Mouse (Mus musculus): ENCODE data around the gene Col23a1. TPM values are rescaled to one million over a fixed set of nuclear protein-coding genes. Genes with fewer than 3 reads are reported as not detected.

The Col23a1 gene
- polyA plus RNA-seq, 1 experiment: 5.3 TPM

DNA sequence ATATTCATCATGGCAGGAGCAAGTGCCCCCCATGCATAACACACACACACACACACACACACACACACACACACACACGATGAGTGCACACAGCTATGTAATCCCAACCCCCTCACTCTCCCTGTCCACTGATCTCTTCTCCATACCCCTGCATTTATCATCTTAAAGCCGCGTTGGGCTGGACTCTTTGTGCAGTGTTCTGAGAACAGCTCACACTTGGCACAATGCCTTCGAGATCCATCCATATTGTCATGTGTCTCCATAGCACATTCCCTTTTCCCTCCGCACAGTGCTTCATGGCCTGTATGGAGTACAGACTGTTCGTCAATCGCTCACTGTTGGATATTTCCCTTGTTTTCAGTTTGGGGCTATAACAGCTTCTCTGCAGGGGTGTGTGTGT lies 154.9 kb downstream of the Col23a1 start:
- DNase-seq: no peak
- 58% methylated on average over 7 of the region's 7 CpGs for WGBS
- TF ChIP-seq CTCF (IDR thresholded peaks at IDR 0.05; ENCODE audit: borderline replicate concordance, insufficient read depth, low read depth, low read length) (no peak), POLR2A (IDR thresholded peaks at IDR 0.05; ENCODE audit: borderline replicate concordance, insufficient read depth, low read length) (no peak)
- no peak overlapping the region for H3K27ac ChIP-seq (ENCODE audit: insufficient read depth, low read length)
- no peaks in the 10 kb centered on the region for H3K4me1 ChIP-seq (ENCODE audit: control insufficient read depth, insufficient read depth, low read length)
- no peak overlapping the region for H3K4me3 ChIP-seq (replicated peaks; ENCODE audit: insufficient read depth, low read depth, low read length)
- no peaks in the 10 kb centered on the region for H3K27me3 ChIP-seq (ENCODE audit: control insufficient read depth, insufficient read depth, low read length)

DNA sequence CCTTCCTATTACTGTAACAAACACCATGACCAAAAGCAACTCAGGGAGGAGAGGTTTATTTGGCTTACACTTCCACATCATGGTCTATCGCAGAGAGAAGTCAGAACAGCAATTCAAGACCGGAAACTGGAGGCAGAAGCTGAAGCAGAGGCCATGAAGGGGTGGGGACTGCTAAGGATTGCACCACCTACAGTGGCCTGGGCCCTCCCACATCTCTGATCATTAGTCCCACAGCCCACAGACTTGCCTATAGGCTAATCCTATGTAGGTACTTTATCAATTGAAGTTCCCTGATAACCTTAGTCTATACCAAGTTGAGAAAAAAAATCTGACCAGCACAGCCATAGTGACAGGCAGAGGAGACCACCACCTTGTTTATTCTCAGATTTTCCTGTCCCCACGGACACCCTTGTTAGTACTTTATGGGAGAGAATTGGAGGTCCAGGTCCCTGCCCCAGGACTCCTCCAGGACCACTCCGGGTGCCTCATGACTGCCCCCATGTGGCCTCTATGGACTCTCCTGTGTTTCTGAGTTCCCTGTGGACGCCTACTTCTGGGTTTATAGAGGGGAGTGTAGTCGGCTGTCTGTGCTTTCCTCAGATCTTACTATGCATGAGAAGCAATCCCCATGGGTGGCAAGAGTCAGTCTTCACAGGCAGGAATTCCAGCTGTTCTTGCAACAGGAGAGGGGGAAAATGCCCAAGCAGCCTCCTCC lies 157.1 kb downstream of the Col23a1 start:
- Histone ChIP-seq H3K4me1 (ENCODE audit: control insufficient read depth, insufficient read depth, low read length) (no peaks in the 10 kb centered on the region), H3K4me3 (replicated peaks; ENCODE audit: insufficient read depth, low read depth, low read length) (no peak overlapping the region), H3K27ac (ENCODE audit: insufficient read depth, low read length) (no peak overlapping the region), H3K27me3 (ENCODE audit: control insufficient read depth, insufficient read depth, low read length) (no peaks in the 10 kb centered on the region)
- 56% methylated on average over 6 of the region's 6 CpGs for WGBS
- DNase-seq: peak; percentile 21 to 40
- TF ChIP-seq CTCF (IDR thresholded peaks at IDR 0.05; ENCODE audit: borderline replicate concordance, insufficient read depth, low read depth, low read length) (peak; percentile 48; the same call in 1 of the 2 replicates), POLR2A (IDR thresholded peaks at IDR 0.05; ENCODE audit: borderline replicate concordance, insufficient read depth, low read length) (no peak)

DNA sequence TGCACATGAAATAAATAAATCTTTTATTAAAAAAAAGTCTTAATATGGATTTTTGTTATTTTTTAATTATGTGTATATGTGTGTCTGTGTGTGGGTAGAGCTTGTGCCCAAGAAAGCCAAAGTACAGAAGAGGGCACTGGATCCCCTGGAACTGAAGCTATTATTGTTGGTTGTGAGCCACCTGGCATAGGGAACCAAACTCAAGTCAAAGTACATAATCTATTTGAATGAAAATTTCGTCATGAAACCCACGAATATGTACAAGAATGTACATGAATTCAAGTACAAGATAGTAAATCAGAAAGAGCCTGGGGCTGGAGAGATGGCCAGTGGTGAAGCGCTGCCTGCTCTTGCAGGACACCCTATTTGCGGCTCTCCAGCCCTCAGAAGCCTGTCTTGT lies 158.5 kb downstream of the Col23a1 start:
- Histone ChIP-seq H3K27ac (ENCODE audit: insufficient read depth, low read length) (no peak overlapping the region), H3K4me1 (ENCODE audit: control insufficient read depth, insufficient read depth, low read length) (no peaks in the 10 kb centered on the region), H3K27me3 (ENCODE audit: control insufficient read depth, insufficient read depth, low read length) (no peaks in the 10 kb centered on the region), H3K4me3 (replicated peaks; ENCODE audit: insufficient read depth, low read depth, low read length) (no peak overlapping the region)
- DNase-seq: no peak
- 71% methylated on average over 4 of the region's 4 CpGs for WGBS
- TF ChIP-seq POLR2A (IDR thresholded peaks at IDR 0.05; ENCODE audit: borderline replicate concordance, insufficient read depth, low read length) (no peak), CTCF (IDR thresholded peaks at IDR 0.05; ENCODE audit: borderline replicate concordance, insufficient read depth, low read depth, low read length) (no peak)

DNA sequence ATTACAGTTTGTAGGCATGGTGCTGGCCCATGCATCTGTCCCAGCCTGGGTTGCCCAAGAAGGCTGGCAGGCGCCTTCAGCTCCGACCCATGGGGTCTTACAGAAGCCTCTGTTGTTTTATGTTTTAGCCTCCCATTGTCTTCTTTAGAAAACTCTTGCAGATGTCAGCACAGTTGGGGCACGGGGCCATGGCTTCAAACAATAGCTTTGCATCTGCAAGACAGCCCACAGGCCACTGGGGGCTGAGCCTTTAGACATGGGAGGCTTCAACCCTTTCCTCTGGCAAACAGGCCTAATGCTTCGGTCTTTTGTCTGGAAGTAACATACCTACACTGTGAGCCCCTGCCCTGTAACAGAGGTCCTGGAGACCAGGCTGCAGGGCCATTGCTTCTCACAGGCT lies 159.0 kb downstream of the Col23a1 start:
- H3K4me1 ChIP-seq (ENCODE audit: control insufficient read depth, insufficient read depth, low read length): no peaks in the 10 kb centered on the region
- no peak for TF ChIP-seq POLR2A (IDR thresholded peaks at IDR 0.05; ENCODE audit: borderline replicate concordance, insufficient read depth, low read length)
- TF ChIP-seq CTCF (IDR thresholded peaks at IDR 0.05; ENCODE audit: borderline replicate concordance, insufficient read depth, low read depth, low read length): no peak
- WGBS: 58% methylated on average over 4 of the region's 4 CpGs
- H3K27me3 ChIP-seq (ENCODE audit: control insufficient read depth, insufficient read depth, low read length): no peaks in the 10 kb centered on the region
- H3K4me3 ChIP-seq (replicated peaks; ENCODE audit: insufficient read depth, low read depth, low read length): no peak overlapping the region
- no peak for DNase-seq
- H3K27ac ChIP-seq (ENCODE audit: insufficient read depth, low read length): no peak overlapping the region

DNA sequence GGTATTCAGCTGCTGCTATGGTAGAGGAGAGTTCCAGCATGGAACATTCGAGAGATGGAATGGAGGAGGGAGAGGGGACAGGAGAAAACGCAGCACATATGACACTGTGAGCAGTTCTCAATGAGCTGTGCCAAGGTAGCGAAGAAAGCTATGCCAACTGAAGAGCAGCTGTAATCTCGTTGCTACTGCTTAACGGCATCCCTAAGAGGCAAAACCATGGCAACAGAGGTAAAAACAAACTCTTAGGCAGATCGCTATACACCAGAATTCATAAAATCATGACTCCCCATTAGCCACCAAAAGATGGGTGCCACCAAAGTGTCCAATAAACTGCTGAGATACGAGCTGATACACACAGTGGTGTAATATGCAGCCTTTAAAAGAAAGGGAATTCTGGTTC lies 160.2 kb downstream of the Col23a1 start:
- no peak overlapping the region for H3K4me3 ChIP-seq (replicated peaks; ENCODE audit: insufficient read depth, low read depth, low read length)
- no peak for DNase-seq
- no peaks in the 10 kb centered on the region for H3K4me1 ChIP-seq (ENCODE audit: control insufficient read depth, insufficient read depth, low read length)
- H3K27ac ChIP-seq (ENCODE audit: insufficient read depth, low read length): no peak overlapping the region
- WGBS: 28% methylated on average over 7 of the region's 7 CpGs
- H3K27me3 ChIP-seq (ENCODE audit: control insufficient read depth, insufficient read depth, low read length): no peaks in the 10 kb centered on the region
- no peak for TF ChIP-seq POLR2A (IDR thresholded peaks at IDR 0.05; ENCODE audit: borderline replicate concordance, insufficient read depth, low read length)
- no peak for TF ChIP-seq CTCF (IDR thresholded peaks at IDR 0.05; ENCODE audit: borderline replicate concordance, insufficient read depth, low read depth, low read length)

DNA sequence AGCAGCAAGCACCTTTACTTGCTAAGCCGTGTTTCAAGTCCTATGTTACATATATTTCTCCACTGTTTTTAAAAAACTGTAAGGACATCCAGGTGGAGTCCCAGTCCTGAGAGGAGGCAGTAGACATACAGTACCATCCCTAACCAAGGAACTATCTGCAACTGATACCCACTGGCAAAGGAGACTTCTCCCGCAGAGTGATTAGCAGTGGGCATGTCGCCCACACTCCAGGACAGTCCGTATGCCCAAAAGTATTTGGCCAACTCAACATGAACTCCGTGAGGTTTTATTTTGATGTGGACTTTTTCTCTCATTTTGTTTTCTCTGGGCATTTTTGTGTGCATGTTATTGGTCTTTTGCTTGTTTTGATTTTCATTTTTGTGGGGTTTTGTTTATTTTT lies 161.6 kb downstream of the Col23a1 start:
- Histone ChIP-seq H3K4me3 (replicated peaks; ENCODE audit: insufficient read depth, low read depth, low read length) (no peak overlapping the region), H3K27ac (ENCODE audit: insufficient read depth, low read length) (no peak overlapping the region), H3K27me3 (ENCODE audit: control insufficient read depth, insufficient read depth, low read length) (no peaks in the 10 kb centered on the region), H3K4me1 (ENCODE audit: control insufficient read depth, insufficient read depth, low read length) (no peaks in the 10 kb centered on the region)
- peak in 1 of 2 experiments; percentile 13 for DNase-seq
- 21% methylated on average over 5 of the region's 5 CpGs for WGBS
- TF ChIP-seq CTCF (IDR thresholded peaks at IDR 0.05; ENCODE audit: borderline replicate concordance, insufficient read depth, low read depth, low read length) (no peak), POLR2A (IDR thresholded peaks at IDR 0.05; ENCODE audit: borderline replicate concordance, insufficient read depth, low read length) (no peak)

DNA sequence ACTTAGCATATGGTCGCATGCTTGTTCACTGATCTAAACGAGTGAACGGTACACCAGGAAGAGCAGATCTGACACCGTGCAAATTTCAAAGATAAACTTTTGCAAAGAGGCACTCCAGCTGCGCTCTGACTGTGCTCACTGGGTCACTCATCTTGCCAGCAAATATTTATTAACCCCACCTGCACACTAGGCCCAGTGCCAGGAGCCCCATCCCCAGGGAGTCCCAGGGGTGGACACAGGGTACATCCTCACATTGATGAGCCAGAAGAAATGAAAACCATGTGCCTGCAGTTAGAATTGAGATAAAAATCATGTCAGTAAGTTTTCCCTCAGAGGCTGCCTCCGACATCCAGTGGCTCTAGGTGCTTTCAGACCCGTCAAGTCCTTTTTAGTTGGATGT lies 162.2 kb downstream of the Col23a1 start:
- no peak overlapping the region for H3K4me3 ChIP-seq (replicated peaks; ENCODE audit: insufficient read depth, low read depth, low read length)
- 29% methylated on average over 7 of the region's 7 CpGs for WGBS
- H3K27ac ChIP-seq (ENCODE audit: insufficient read depth, low read length): no peak overlapping the region
- no peak for DNase-seq
- H3K4me1 ChIP-seq (ENCODE audit: control insufficient read depth, insufficient read depth, low read length): no peaks in the 10 kb centered on the region
- H3K27me3 ChIP-seq (ENCODE audit: control insufficient read depth, insufficient read depth, low read length): no peaks in the 10 kb centered on the region
- TF ChIP-seq POLR2A (IDR thresholded peaks at IDR 0.05; ENCODE audit: borderline replicate concordance, insufficient read depth, low read length) (no peak), CTCF (IDR thresholded peaks at IDR 0.05; ENCODE audit: borderline replicate concordance, insufficient read depth, low read depth, low read length) (no peak)

DNA sequence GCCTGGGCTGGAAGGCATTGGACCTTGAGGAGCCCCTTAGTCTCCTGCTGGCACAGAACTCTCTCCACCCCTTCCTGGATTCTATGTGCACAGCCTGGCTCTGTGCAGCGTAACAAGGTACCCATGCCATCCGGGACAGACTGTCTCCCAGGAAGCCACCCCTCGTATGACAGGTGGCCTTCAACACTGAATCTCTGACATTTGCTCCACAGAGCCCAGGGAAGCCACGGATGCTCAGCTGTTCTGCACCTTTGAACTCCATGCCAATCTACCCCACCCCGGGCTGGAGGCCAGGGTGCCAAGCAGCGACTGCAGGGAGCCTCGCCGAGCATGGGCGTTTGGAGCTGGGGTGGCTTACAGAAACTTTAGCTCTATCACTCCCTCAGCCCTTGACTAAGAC lies 164.0 kb downstream of the Col23a1 start:
- DNase-seq: no peak
- no peak for TF ChIP-seq CTCF (IDR thresholded peaks at IDR 0.05; ENCODE audit: borderline replicate concordance, insufficient read depth, low read depth, low read length)
- TF ChIP-seq POLR2A (IDR thresholded peaks at IDR 0.05; ENCODE audit: borderline replicate concordance, insufficient read depth, low read length): no peak
- no peak overlapping the region for H3K4me3 ChIP-seq (replicated peaks; ENCODE audit: insufficient read depth, low read depth, low read length)
- no peaks in the 10 kb centered on the region for H3K27me3 ChIP-seq (ENCODE audit: control insufficient read depth, insufficient read depth, low read length)
- WGBS: 36% methylated on average over 9 of the region's 9 CpGs
- no peak overlapping the region for H3K27ac ChIP-seq (ENCODE audit: insufficient read depth, low read length)
- no peaks in the 10 kb centered on the region for H3K4me1 ChIP-seq (ENCODE audit: control insufficient read depth, insufficient read depth, low read length)
